ENCODE assay signal across 8 mouse cellular contexts in the genomic region with DNA sequence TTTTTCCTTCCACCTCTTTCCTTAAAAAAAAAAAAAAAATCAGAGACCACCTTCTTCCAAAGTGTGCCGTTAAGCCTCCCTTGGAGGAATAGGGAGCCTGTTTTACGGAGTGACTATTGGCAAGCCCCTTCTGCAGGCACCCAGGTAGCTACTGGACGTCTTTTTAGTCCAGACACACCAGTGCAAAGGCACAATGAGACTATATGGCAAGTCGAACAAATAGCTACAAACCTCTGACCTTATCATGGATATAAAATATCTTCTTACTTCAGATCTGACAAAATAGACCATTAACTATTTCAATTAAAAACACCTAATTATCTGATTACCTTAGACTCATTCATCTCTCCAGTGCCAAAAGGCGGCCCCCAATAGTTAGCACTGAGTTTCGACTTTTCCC. TPM values are rescaled to one million over a fixed set of nuclear protein-coding genes. Genes with fewer than 3 reads are reported as not detected.
DNase-seq lines count a peak whose midpoint lies in the region; ATAC-seq and TF ChIP-seq lines count a peak whose summit lies in the region.

No protein-coding gene starts in this region.

- H3K4me1 ChIP-seq in lung, embryonic 16.5 days (replicated peaks; ENCODE audit: control insufficient read depth, insufficient read depth, low read length): no peaks in the 10 kb centered on the region
- H3K4me1 ChIP-seq in limb, embryonic 14.5 days (ENCODE audit: control insufficient read depth, insufficient read depth, low read length): 0 out of 2 replicates have a peak, but pooled peaks cover 4% of the 10 kb centered on the region
- H3K4me1 ChIP-seq in stomach, embryonic 14.5 days (ENCODE audit: control insufficient read depth, insufficient read depth, low read length): peaks cover 3% of the 10 kb centered on the region; the same call in 1 of the 2 replicates

- H3K27me3 ChIP-seq in lung, embryonic 16.5 days (ENCODE audit: control insufficient read depth, insufficient read depth, low read depth, low read length): peaks cover 2% of the 10 kb centered on the region
- peaks cover 41% of the 10 kb centered on the region for H3K27me3 ChIP-seq in limb, embryonic 14.5 days (ENCODE audit: control insufficient read depth, insufficient read depth, low read length)
- no peaks in the 10 kb centered on the region for H3K27me3 ChIP-seq in stomach, embryonic 14.5 days (ENCODE audit: control insufficient read depth, insufficient read depth, low read length)

- peak overlapping the region; percentile 98 for H3K27ac ChIP-seq in lung, embryonic 16.5 days (ENCODE audit: low read length)
- no peak overlapping the region for H3K27ac ChIP-seq in limb, embryonic 14.5 days (replicated peaks; ENCODE audit: low read depth, low read length)
- peak overlapping the region; percentile 88; the same call in 1 of the 2 replicates for H3K27ac ChIP-seq in stomach, embryonic 14.5 days (ENCODE audit: low read length)

- DNase-seq in embryo, embryonic 10 days (ENCODE audit: low spot score): peak; percentile 31
- DNase-seq in embryo, embryonic 10.5 days (ENCODE audit: low spot score): no peak
- no peak for DNase-seq in lung, postnatal 25 days (ENCODE audit: low spot score)
- DNase-seq in limb, embryonic 14.5 days (ENCODE audit: low spot score): no peak
- DNase-seq in right cerebral cortex, adult 2 months (ENCODE audit: low spot score in 2 of 2): no peak
- no peak for DNase-seq in thymus, postnatal 10 days (ENCODE audit: low spot score in 2 of 2)

- no peaks in the 10 kb centered on the region for H3K9me3 ChIP-seq in lung, embryonic 16.5 days (ENCODE audit: control insufficient read depth, low read length)
- no peaks in the 10 kb centered on the region for H3K9me3 ChIP-seq in limb, embryonic 14.5 days (ENCODE audit: control insufficient read depth, low read length)
- H3K9me3 ChIP-seq in stomach, embryonic 14.5 days (ENCODE audit: control insufficient read depth, low read depth, low read length): no peaks in the 10 kb centered on the region

- H3K9ac ChIP-seq in lung, embryonic 16.5 days (ENCODE audit: low read length): peak overlapping the region; percentile 79
- 0 out of 2 replicates have a peak overlapping the region, but pooled peaks have one; percentile 9 for H3K9ac ChIP-seq in limb, embryonic 14.5 days (ENCODE audit: low read depth, low read length, severe bottlenecking)
- H3K9ac ChIP-seq in stomach, embryonic 14.5 days (replicated peaks; ENCODE audit: low read depth, low read length): peak overlapping the region; percentile 55; the same call in 1 of the 2 replicates

- no peak for TF ChIP-seq POLR2A in limb, embryonic 14.5 days (IDR thresholded peaks at IDR 0.05; ENCODE audit: borderline replicate concordance, extremely low read depth, insufficient read depth, insufficient read length)

- H3K4me3 ChIP-seq in lung, embryonic 16.5 days (ENCODE audit: low read length): peak overlapping the region; percentile 65
- H3K4me3 ChIP-seq in limb, embryonic 14.5 days (replicated peaks; ENCODE audit: low read length): peak overlapping the region; percentile 49; the same call in 1 of the 2 replicates
- H3K4me3 ChIP-seq in stomach, embryonic 14.5 days (ENCODE audit: low read depth, low read length): peak overlapping the region; percentile 52; the same call in 1 of the 2 replicates

- no peak for ATAC-seq in lung, embryonic 16.5 days (ENCODE audit: low read depth)
- ATAC-seq in limb, embryonic 14.5 days (ENCODE audit: low FRiP score, low read depth): no peak
- no peak for ATAC-seq in stomach, embryonic 14.5 days (ENCODE audit: insufficient number of reproducible peaks, insufficient read depth, low FRiP score, low read depth)

- peak overlapping the region; percentile 85 for H3K4me2 ChIP-seq in lung, embryonic 16.5 days (ENCODE audit: low read depth, low read length)
- H3K4me2 ChIP-seq in limb, embryonic 14.5 days (replicated peaks; ENCODE audit: low read depth, low read length, severe bottlenecking): peak overlapping the region; percentile 83
- H3K4me2 ChIP-seq in stomach, embryonic 14.5 days (replicated peaks; ENCODE audit: low read depth, low read length): peak overlapping the region; percentile 77

- WGBS in lung, embryonic 16.5 days: 11% methylated on average over 6 of the region's 6 CpGs
- 6% methylated on average over 6 of the region's 6 CpGs for WGBS in limb, embryonic 14.5 days
- WGBS in stomach, embryonic 14.5 days: 19% methylated on average over 6 of the region's 6 CpGs

- H3K36me3 ChIP-seq in lung, embryonic 16.5 days (ENCODE audit: control insufficient read depth, insufficient read depth, low read length): no peaks in the 10 kb centered on the region
- no peaks in the 10 kb centered on the region for H3K36me3 ChIP-seq in limb, embryonic 14.5 days (ENCODE audit: control insufficient read depth, insufficient read depth, low read length)
- H3K36me3 ChIP-seq in stomach, embryonic 14.5 days (ENCODE audit: control insufficient read depth, insufficient read depth, low read length): no peaks in the 10 kb centered on the region

RNA-seq across cellular contexts. Expression of gene Zeb2, which starts 2.0 kb away (rescaled TPM):
- polyA plus RNA-seq in lung, embryonic 16.5 days (2015; fragmentation: Nextera tagmentation; extraction: Ambion mirVana): 77.3 and 84.3 TPM in 2 replicates
- 25.2 and 27.2 TPM in 2 replicates for polyA plus RNA-seq in limb, embryonic 14.5 days (2012; rRNA removed)
- 39.8 and 43.9 TPM in 2 replicates for polyA plus RNA-seq in limb, embryonic 14.5 days (2014; fragmentation: Nextera tagmentation; extraction: Ambion mirVana)
- 67.9 and 73.2 TPM in 2 replicates for polyA plus RNA-seq in stomach, embryonic 14.5 days (2014; fragmentation: Nextera tagmentation; extraction: Ambion mirVana)

Comparison
In these comparisons a context has a peak if more than half of its experiments do, and no peak if none do; other contexts are left out.
1. H3K9ac ChIP-seq: peak in every context shown above with its lines; median percentile 79 in lung, embryonic 16.5 days; 55 in stomach, embryonic 14.5 days; 9 in limb, embryonic 14.5 days.